In the genomic region with DNA sequence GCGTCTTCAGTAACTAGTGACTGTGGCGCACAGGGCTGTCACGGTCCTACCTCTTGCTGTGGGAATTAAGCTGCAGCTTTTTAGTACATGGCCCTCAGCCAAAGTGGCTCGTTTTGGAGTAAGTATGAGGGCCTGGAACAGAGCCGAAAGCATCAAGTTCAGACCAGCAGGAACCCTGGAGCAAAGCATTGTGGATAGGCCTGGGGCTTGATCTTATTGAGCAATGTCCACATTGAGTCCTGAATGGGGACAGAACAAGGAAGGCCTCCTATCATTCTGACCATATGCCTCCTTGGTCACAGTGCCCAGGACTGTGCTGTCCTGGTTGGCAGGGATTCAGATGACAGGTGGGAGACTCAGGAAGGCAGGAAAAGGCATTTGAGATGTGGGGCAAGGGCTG, we compare ENCODE assay signal across 10 mouse cellular contexts. TPM values are rescaled to one million over a fixed set of nuclear protein-coding genes. Genes with fewer than 3 reads are reported as not detected.
A peak's percentile ranks its signal among the peaks of the same experiment; 100 is the strongest.
DNase-seq lines count a peak whose midpoint lies in the region; ATAC-seq lines count a peak whose summit lies in the region.
"Had no signal": no experiment of that assay in that cellular context is flagged by ENCODE, and none has a peak within 500 bp of the region (broad histone marks: within the 10 kb centered on the region; RNA-seq: fewer than 3 reads in every experiment).

No protein-coding gene starts in this region.

- H3K36me3 ChIP-seq in midbrain, embryonic 14.5 days (ENCODE audit: control insufficient read depth, insufficient read depth, low read length): no peaks in the 10 kb centered on the region
- no peaks in the 10 kb centered on the region for H3K36me3 ChIP-seq in midbrain, embryonic 10.5 days
- H3K36me3 ChIP-seq: liver, embryonic 13.5 days had no signal

- H3K27me3 ChIP-seq in midbrain, embryonic 14.5 days (ENCODE audit: control insufficient read depth, insufficient read depth, low read length): no peaks in the 10 kb centered on the region
- H3K27me3 ChIP-seq in midbrain, embryonic 10.5 days (ENCODE audit: low read depth, poor library complexity, severe bottlenecking): peaks cover 82% of the 10 kb centered on the region
- H3K27me3 ChIP-seq: liver, embryonic 13.5 days had no signal

- no peak for ATAC-seq in midbrain, embryonic 14.5 days (ENCODE audit: low FRiP score, low TSS enrichment)

- H3K4me2 ChIP-seq in midbrain, embryonic 14.5 days (ENCODE audit: low read length): no peak overlapping the region
- H3K4me2 ChIP-seq: liver, embryonic 13.5 days had no signal

- WGBS in midbrain, embryonic 14.5 days: 63% methylated on average over 5 of the region's 5 CpGs
- 86% methylated on average over 5 of the region's 5 CpGs for WGBS in midbrain, embryonic 10.5 days

- H3K4me3 ChIP-seq in midbrain, embryonic 14.5 days (replicated peaks; ENCODE audit: low read depth, low read length): no peak overlapping the region
- H3K4me3 ChIP-seq in midbrain, embryonic 10.5 days: no peak overlapping the region
- H3K4me3 ChIP-seq: liver, embryonic 13.5 days had no signal

- H3K9ac ChIP-seq in midbrain, embryonic 14.5 days (replicated peaks; ENCODE audit: low read length): no peak overlapping the region
- H3K9ac ChIP-seq: liver, embryonic 13.5 days had no signal

- peak; percentile 88 for DNase-seq in heart, adult 11 months
- no peak for DNase-seq in heart, postnatal 10 days
- DNase-seq in midbrain, embryonic 14.5 days: peak; percentile 31
- DNase-seq in midbrain, embryonic 10.5 days (ENCODE audit: low spot score): no peak
- peak; percentile 95 for DNase-seq in cerebellum, adult 9-10 months
- peak; percentile 40 for DNase-seq in lung, postnatal 10 days
- no peak for DNase-seq in ovary, postnatal 10 days (ENCODE audit: low spot score)
- DNase-seq in urinary bladder, postnatal 10 days (ENCODE audit: low spot score): no peak
- DNase-seq: liver, embryonic 13.5 days; right cerebral cortex, postnatal 14 days had no signal

- no peak overlapping the region for H3K27ac ChIP-seq in midbrain, embryonic 14.5 days (replicated peaks; ENCODE audit: low read depth, low read length)
- H3K27ac ChIP-seq in midbrain, embryonic 10.5 days (replicated peaks): no peak overlapping the region
- H3K27ac ChIP-seq: liver, embryonic 13.5 days had no signal

- intact Hi-C loops in heart, postnatal 10 days (cut with DNase I): loop anchor here (5.0 kb wide), 1 partner anchor 43 kb away; no protein-coding TSS in a partner anchor

- H3K9me3 ChIP-seq in midbrain, embryonic 14.5 days (ENCODE audit: control insufficient read depth, low read length): no peaks in the 10 kb centered on the region
- H3K9me3 ChIP-seq in midbrain, embryonic 10.5 days (replicated peaks): no peaks in the 10 kb centered on the region
- H3K9me3 ChIP-seq: liver, embryonic 13.5 days had no signal

- H3K4me1 ChIP-seq in midbrain, embryonic 14.5 days (ENCODE audit: control insufficient read depth, insufficient read depth, low read length): 0 out of 2 replicates have a peak, but pooled peaks cover 3% of the 10 kb centered on the region
- peaks cover 17% of the 10 kb centered on the region for H3K4me1 ChIP-seq in midbrain, embryonic 10.5 days

RNA-seq across cellular contexts. Expression of gene Rtl5, which starts 10.9 kb away (rescaled TPM):
- total RNA-seq in heart, postnatal 10 days (2021): 1 to 10 TPM; 2.1 to 2.8 TPM
- polyA plus RNA-seq in midbrain, embryonic 14.5 days (2014; fragmentation: Nextera tagmentation; extraction: Ambion mirVana): 4.9 and 8.1 TPM in 2 replicates
- 4.0 and 4.8 TPM in 2 replicates for polyA plus RNA-seq in midbrain, embryonic 10.5 days (2016; fragmentation: Nextera tagmentation; extraction: Ambion mirVana)

RNA-seq across cellular contexts. Expression of gene Pin4, which starts 59.0 kb away (rescaled TPM):
- total RNA-seq in heart, postnatal 10 days (2021): 10 to 100 TPM; 18.8 to 33.1 TPM
- polyA plus RNA-seq in midbrain, embryonic 14.5 days (2014; fragmentation: Nextera tagmentation; extraction: Ambion mirVana): 60.6 and 76.6 TPM in 2 replicates
- 67.8 and 70.2 TPM in 2 replicates for polyA plus RNA-seq in midbrain, embryonic 10.5 days (2016; fragmentation: Nextera tagmentation; extraction: Ambion mirVana)

Comparison
In these comparisons a context has a peak if more than half of its experiments do, and no peak if none do; other contexts are left out.
1. DNase-seq: peak in heart, adult 11 months (single experiment), midbrain, embryonic 14.5 days (single experiment), cerebellum, adult 9-10 months (single experiment) and lung, postnatal 10 days (single experiment); none in heart, postnatal 10 days (0 of 2), midbrain, embryonic 10.5 days (single experiment), ovary, postnatal 10 days (single experiment) and urinary bladder, postnatal 10 days (single experiment).